Mouse (Mus musculus) yolk sac, embryonic 10.5 days (tissue): Measurements from ENCODE around the gene Tulp2.
"Not testable (repeated sequence)": the region's sequence is repeated elsewhere in the genome, so short reads cannot be mapped to it uniquely, and the experiment has no call there.

Source experiments
- DNase-seq: peaks from one replicate; pipeline ENCODE4 v3.0.0-alpha.2; 2017; ENCODE audit warnings: low spot score

Gene Tulp2

DNA sequence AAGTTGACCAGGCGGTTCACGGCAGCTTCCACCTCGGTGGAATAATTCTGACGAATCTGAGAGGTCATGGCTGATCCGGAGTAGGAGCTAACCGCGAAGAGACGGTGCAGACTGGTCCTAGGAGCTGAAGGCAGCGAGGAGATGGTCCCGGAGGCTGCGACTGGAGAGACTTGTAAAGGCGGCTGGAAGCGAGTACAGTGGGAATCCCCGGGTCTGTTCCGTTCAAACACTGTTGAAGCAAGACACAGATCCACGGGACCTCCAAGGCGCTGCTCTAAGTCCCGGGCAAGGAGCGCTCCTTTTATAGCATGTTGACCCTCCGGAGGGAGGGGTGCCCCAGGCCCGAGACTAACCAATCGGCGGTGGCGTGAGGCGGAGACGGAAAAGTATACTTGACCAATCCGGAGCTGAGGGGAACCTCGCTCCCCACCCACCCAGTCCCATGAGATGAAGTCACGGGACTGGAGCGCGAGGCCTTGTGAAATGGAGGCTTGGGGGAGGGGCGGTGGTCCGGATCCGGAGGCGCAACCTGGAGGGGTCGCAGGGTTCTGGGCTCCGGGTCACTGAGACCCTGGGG, 22.0 kb upstream of the Tulp2 start, which contains the start of gene Ftl1:
Gene Ftl1, minus strand, starts transcription at position 321 of the 577 bp plus-strand sequence.
- DNase-seq, result peak; percentile 99

- no peak for DNase-seq
Measured at GRCm38 (mm10) chr7:45460377-45460776, 21.3 kb upstream of the Tulp2 start.

GRCm38 (mm10) chr7:45460860-45461314, 20.8 kb upstream of the Tulp2 start:
- DNase-seq, result peak; percentile 93

GRCm38 (mm10) chr7:45461326-45461725, 20.4 kb upstream of the Tulp2 start:
- no peak for DNase-seq

DNA sequence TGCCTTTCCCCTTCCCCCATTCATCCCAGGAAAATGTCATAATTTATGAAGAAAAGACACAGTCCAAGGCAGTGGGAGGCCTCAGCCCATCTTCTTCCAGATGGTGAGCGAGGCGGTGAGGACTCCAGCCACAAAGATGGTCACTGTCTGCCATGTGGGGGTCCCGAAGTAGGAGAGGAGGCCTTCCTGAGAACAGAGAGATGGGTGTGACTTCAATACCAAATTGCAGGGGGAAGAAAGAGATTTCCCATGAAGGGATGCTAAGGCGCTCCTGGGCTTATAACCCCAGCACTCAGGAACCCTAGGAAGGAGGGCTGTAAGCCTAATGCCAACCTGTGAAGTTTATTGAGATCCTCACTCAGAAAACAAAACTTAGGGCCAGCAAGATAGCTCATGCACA, 19.9 kb upstream of the Tulp2 start:
- DNase-seq, result no peak

- no peak for DNase-seq
Measured at GRCm38 (mm10) chr7:45462325-45462724, 19.4 kb upstream of the Tulp2 start.

DNA sequence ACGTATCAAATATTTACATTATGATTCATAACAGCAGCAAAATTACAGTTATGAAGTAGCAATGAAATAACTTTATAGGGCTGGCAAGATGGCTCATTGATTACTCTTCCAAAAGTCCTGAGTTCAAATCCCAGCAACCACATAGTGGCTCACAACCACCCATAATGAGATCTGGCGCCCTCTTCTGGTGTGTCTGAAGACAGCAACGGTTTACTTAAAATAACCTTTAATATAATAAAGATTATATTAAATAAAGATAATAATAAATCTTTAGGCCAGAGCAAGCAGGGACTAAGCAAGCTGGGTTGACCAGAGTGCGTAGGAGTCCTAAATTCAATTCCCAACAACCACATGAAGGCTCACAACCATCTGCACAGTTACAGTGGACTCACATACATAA, 18.8 kb upstream of the Tulp2 start:
- not testable (repeated sequence) for DNase-seq

- no peak for DNase-seq
Measured at GRCm38 (mm10) chr7:45463987-45464778, 17.5 kb upstream of the Tulp2 start.

GRCm38 (mm10) chr7:45465112-45465511, 16.6 kb upstream of the Tulp2 start:
- no peak for DNase-seq

GRCm38 (mm10) chr7:45465549-45465948, 16.1 kb upstream of the Tulp2 start:
- no peak for DNase-seq

GRCm38 (mm10) chr7:45466283-45467089, 15.2 kb upstream of the Tulp2 start, which contains the start of gene Bax:
Bax (minus strand) TSS chr7:45466898.
- peak; percentile 91 for DNase-seq

DNA sequence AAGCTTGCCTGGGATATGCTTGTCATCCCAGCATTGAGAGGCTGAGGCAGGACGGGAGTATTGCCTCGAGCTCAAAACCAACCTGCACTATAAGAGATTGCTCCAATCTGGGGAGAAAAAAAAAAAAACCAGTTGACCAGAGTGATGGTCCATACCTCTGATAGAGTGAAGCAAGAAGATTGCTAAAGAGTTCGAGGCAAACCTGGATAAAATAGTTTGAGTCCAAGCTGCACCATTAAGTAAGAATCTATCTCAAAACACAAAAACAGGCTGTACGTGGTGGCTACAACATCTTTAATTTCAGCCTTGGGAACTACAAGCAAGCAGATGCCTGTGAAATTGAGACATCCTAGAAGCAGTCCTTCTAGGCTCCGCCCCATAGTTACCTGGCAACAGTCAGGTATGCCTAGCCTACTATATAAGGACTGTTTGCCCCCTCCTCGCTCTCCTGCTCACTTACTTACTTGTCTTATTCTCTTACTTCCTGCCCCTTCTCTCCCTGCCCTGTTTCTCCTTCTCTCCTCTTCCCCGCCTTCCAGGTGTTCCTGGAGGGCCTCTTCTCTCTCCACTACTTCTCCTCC, 14.5 kb upstream of the Tulp2 start:
- DNase-seq, result no peak

DNA sequence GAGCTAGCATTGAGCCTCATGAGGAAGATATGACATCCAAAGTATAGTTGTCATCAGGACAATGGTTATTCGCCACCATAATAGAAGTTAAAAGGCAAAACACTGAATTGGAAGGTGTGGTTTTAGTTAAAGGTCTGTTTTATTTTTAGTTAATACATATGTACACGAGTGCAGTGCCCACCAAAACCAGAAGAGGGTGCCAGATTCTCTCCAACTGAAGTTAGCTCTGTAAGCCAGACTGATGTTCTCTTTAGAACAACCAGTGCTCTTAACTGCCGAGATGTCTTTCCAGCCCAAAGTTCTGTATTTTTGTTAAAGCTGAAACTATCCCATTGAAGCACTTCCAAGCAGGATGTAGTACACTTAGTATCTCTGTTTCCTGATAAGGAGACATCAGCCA, 10.8 kb upstream of the Tulp2 start:
- DNase-seq, result no peak

DNA sequence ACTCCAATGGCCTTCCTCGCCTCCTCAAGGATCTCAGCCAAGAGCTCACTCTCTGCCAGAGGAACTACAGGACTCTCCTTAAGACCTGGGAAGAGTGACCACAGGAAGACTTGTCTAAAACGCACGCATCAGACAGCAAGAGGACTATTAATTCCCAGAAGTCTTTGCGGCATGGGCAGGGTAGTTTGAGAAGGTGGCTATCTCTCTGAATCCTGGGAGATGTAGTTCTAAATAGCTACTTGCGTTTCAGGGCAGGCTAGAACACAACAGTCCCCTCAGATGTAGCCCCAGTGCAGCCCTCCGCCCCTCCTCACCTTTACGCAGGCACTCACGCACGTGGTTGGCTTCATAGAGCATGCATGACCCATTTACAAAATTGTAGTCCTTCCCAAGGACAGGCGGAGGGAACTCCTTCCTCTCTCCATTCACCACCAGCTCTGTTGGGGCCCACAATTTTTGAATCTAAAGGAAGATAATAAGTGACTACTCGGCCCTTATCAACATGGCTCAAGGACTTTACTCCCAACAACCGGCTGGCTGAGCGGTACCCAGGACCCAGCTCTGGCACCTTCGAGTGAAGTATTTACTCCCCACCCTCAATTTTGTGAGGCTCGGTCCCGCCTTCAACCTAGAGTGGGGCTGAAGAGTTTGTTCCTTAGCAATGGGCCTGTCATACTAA, 6.2 kb upstream of the Tulp2 start:
- peak; percentile 41 for DNase-seq

DNA sequence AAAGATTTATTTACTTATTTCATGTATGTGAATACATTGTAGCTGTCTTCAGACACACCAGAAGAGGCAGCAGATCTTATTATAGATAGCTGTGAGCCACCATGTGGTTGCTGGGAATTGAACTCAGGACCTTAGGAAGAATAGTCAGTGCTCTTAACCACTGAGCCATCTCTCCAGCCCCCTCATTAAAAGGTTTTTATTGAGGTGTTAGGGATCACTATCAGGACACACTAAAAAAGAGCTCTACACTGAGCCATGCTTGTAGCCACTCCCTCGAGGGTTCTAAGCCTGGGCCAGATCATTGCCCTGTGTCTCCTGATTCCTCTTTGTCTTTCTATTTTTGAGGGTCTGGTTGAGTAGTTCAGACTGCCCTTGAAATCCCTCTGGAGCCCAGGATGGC, 5.2 kb upstream of the Tulp2 start:
- no peak for DNase-seq

DNA sequence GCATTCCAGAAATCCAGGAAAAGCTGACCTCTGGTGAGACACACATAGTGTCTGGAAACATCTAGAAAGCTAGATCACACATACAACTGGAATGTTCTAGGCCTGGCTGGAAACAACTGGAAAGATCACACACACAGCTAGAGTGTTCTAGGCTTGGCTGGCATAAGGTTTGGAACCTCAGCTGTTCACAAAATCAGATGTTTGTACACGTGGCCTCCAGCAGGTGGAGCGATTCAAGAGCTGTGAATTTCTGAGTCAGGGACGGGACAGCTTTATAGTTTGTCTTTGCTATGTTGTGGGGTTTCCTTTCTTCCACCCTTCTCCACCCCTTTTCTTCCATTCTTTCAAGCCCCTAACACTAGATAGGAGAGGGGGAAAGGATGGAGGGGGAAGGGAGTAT, 4.7 kb upstream of the Tulp2 start:
- no peak for DNase-seq

- DNase-seq, result no peak
Measured at GRCm38 (mm10) chr7:45478774-45479173, 2.9 kb upstream of the Tulp2 start.

- peak; percentile 49 for DNase-seq
Measured at GRCm38 (mm10) chr7:45480310-45480709, 1.4 kb upstream of the Tulp2 start.

GRCm38 (mm10) chr7:45482166-45482565, 489 bp downstream of the Tulp2 start:
- DNase-seq, result no peak

DNA sequence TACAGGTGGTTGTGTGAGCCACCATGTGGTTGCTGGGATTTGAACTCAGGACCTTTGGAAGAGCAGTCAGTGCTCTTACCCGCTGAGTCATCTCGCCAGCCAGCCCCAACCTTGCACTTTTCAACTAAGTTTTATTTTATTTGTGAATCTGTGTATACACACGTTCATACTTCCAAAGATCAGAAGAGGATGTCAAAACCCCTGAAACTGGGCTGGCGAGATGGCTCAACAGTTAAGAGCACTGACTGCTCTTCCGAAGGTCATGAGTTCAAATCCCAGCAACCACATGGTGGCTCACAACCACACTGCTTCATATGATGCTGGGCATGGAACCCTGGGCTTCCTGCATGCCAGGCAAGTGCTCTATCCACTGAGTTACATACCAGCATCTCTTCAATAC, 3.3 kb downstream of the Tulp2 start:
- not testable (repeated sequence) for DNase-seq

- no peak for DNase-seq
Measured at GRCm38 (mm10) chr7:45486158-45486557, 4.5 kb downstream of the Tulp2 start.
